16 mouse cellular contexts compared by ENCODE assay signal in the genomic region with DNA sequence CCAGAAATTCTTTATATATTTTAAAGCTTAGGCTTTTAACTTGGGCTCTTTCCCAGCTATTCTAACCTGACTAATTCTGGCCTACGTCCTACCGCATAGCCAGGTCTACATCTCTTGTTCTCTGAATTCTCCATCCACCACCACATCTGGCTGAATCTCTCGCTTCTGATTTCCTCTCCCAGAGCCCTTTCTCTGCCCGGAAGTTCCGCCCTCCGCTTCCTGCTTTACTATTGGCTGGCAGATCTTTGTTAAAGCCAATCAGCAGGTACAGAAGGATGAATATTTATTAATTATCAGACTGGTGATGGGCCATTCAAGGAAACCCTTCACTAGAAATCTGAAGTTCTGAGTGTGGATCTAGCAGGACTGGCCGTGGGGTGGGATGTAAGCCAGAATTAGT. TPM values are rescaled to one million over a fixed set of nuclear protein-coding genes. Genes with fewer than 3 reads are reported as not detected.
DNase-seq lines count a peak whose midpoint lies in the region; ATAC-seq and TF ChIP-seq lines count a peak whose summit lies in the region.
"Had no signal": no experiment of that assay in that cellular context is flagged by ENCODE, and none has a peak within 500 bp of the region (broad histone marks: within the 10 kb centered on the region; RNA-seq: fewer than 3 reads in every experiment).

No protein-coding gene starts in this region.

- DNase-seq in kidney, adult 9 months, result no peak
- DNase-seq in midbrain, embryonic 11.5 days (ENCODE audit: low spot score, missing footprints), result peak; percentile 75
- DNase-seq in MEL (ENCODE audit: low read depth, low spot score), result peak; percentile 79
- DNase-seq: adrenal gland, postnatal 25 days; cerebellum, adult 18-20 months; kidney, adult 2 months; layer of hippocampus, adult 9-11 months; thymus, adult 18-20 months had no signal

- H3K4me2 ChIP-seq in kidney, embryonic 15.5 days, result peak overlapping the region; percentile 1; the same call in 1 of the 2 replicates
- H3K4me2 ChIP-seq in midbrain, embryonic 11.5 days, result no peak overlapping the region
- H3K4me2 ChIP-seq in midbrain, embryonic 15.5 days, result no peak overlapping the region
- 0 out of 2 replicates have a peak overlapping the region, but pooled peaks have one; percentile 5 for H3K4me2 ChIP-seq in limb, embryonic 15.5 days
- H3K4me2 ChIP-seq in forebrain, embryonic 13.5 days, result no peak overlapping the region
- H3K4me2 ChIP-seq: hindbrain, embryonic 13.5 days; neural tube, embryonic 13.5 days had no signal

- 83% methylated on average over 7 of the region's 7 CpGs for WGBS in kidney, embryonic 15.5 days
- 85% methylated on average over 7 of the region's 7 CpGs for WGBS in midbrain, embryonic 11.5 days
- WGBS in midbrain, embryonic 15.5 days, result 79% methylated on average over 7 of the region's 7 CpGs
- 61% methylated on average over 7 of the region's 7 CpGs for WGBS in limb, embryonic 15.5 days
- 84% methylated on average over 7 of the region's 7 CpGs for WGBS in forebrain, embryonic 13.5 days

- no peak for ATAC-seq in kidney, embryonic 15.5 days (replicated peaks; ENCODE audit: low FRiP score)
- no peak for ATAC-seq in midbrain, embryonic 11.5 days (ENCODE audit: low FRiP score)
- no peak for ATAC-seq in midbrain, embryonic 15.5 days (replicated peaks)
- no peak for ATAC-seq in limb, embryonic 15.5 days (ENCODE audit: insufficient number of reproducible peaks, low FRiP score, low TSS enrichment, low read depth)
- ATAC-seq in forebrain, embryonic 13.5 days, result no peak

- H3K9ac ChIP-seq in kidney, embryonic 15.5 days, result no peak overlapping the region
- no peak overlapping the region for H3K9ac ChIP-seq in midbrain, embryonic 11.5 days (ENCODE audit: low read length)
- H3K9ac ChIP-seq in midbrain, embryonic 15.5 days, result no peak overlapping the region
- H3K9ac ChIP-seq in MEL (ENCODE audit: control insufficient read depth, low read depth, low read length, poor library complexity, severe bottlenecking), result no peak overlapping the region
- H3K9ac ChIP-seq in limb, embryonic 15.5 days, result no peak overlapping the region
- H3K9ac ChIP-seq in forebrain, embryonic 13.5 days, result no peak overlapping the region
- H3K9ac ChIP-seq: hindbrain, embryonic 13.5 days; liver, embryonic 14.5 days; neural tube, embryonic 13.5 days had no signal

- peaks cover 8% of the 10 kb centered on the region; the same call in 1 of the 2 replicates for H3K4me1 ChIP-seq in kidney, embryonic 15.5 days
- H3K4me1 ChIP-seq in midbrain, embryonic 11.5 days (ENCODE audit: control insufficient read depth, insufficient read depth, low read length), result no peaks in the 10 kb centered on the region
- H3K4me1 ChIP-seq in midbrain, embryonic 15.5 days, result 0 out of 2 replicates have a peak, but pooled peaks cover 4% of the 10 kb centered on the region
- peaks cover 0 to 8% of the 10 kb centered on the region in 2 experiments; a peak in 1 of 4 replicates for H3K4me1 ChIP-seq in MEL (ENCODE audit: control insufficient read depth in 1 of 2, insufficient read depth in 2 of 2, low read length in 2 of 2)
- H3K4me1 ChIP-seq in limb, embryonic 15.5 days, result peaks cover 24% of the 10 kb centered on the region
- H3K4me1 ChIP-seq in forebrain, embryonic 13.5 days, result no peaks in the 10 kb centered on the region; the same call in 1 of the 2 replicates
- H3K4me1 ChIP-seq: hindbrain, embryonic 13.5 days had no signal

- no peak overlapping the region for H3K27ac ChIP-seq in kidney, embryonic 15.5 days
- no peak overlapping the region for H3K27ac ChIP-seq in midbrain, embryonic 11.5 days (ENCODE audit: low read depth, low read length)
- H3K27ac ChIP-seq in midbrain, embryonic 15.5 days, result no peak overlapping the region
- H3K27ac ChIP-seq in MEL (ENCODE audit: control insufficient read depth, low read depth, low read length), result no peak overlapping the region
- no peak overlapping the region; the same call in 1 of the 2 replicates for H3K27ac ChIP-seq in limb, embryonic 15.5 days
- no peak overlapping the region for H3K27ac ChIP-seq in forebrain, embryonic 13.5 days
- H3K27ac ChIP-seq: embryonic facial prominence, embryonic 10.5 days; hindbrain, embryonic 13.5 days; liver, embryonic 14.5 days; neural tube, embryonic 13.5 days had no signal

- no peaks in the 10 kb centered on the region for H3K36me3 ChIP-seq in kidney, embryonic 15.5 days
- no peaks in the 10 kb centered on the region for H3K36me3 ChIP-seq in midbrain, embryonic 11.5 days (ENCODE audit: control insufficient read depth, insufficient read depth, low read length)
- H3K36me3 ChIP-seq in midbrain, embryonic 15.5 days (replicated peaks), result no peaks in the 10 kb centered on the region
- peaks cover 0 to 6% of the 10 kb centered on the region in 2 experiments; a peak in 2 of 4 replicates for H3K36me3 ChIP-seq in MEL (ENCODE audit: control insufficient read depth in 1 of 2, insufficient read depth in 2 of 2, low read length in 2 of 2)
- no peaks in the 10 kb centered on the region for H3K36me3 ChIP-seq in limb, embryonic 15.5 days
- H3K36me3 ChIP-seq in forebrain, embryonic 13.5 days (ENCODE audit: poor library complexity, severe bottlenecking), result no peaks in the 10 kb centered on the region
- H3K36me3 ChIP-seq: embryonic facial prominence, embryonic 10.5 days; hindbrain, embryonic 13.5 days; neural tube, embryonic 13.5 days had no signal

- TF ChIP-seq POLR2A in MEL (IDR thresholded peaks at IDR 0.05; ENCODE audit: control insufficient read depth in 1 of 2, insufficient read depth in 1 of 2, low read depth in 1 of 2, low read length in 2 of 2, poor library complexity in 1 of 2), result no peak

- TF ChIP-seq RAD21 in MEL (IDR thresholded peaks at IDR 0.05; ENCODE audit: low read depth, low read length), result no peak

- 0 out of 2 replicates have a peak, but pooled peaks cover 4% of the 10 kb centered on the region for H3K27me3 ChIP-seq in kidney, embryonic 15.5 days
- H3K27me3 ChIP-seq in midbrain, embryonic 11.5 days (ENCODE audit: control insufficient read depth, insufficient read depth, low read length), result no peaks in the 10 kb centered on the region
- H3K27me3 ChIP-seq in midbrain, embryonic 15.5 days (replicated peaks), result no peaks in the 10 kb centered on the region
- H3K27me3 ChIP-seq in MEL (ENCODE audit: control insufficient read depth in 1 of 2, insufficient read depth in 2 of 2, low read length in 2 of 2), result no peaks in the 10 kb centered on the region
- H3K27me3 ChIP-seq in limb, embryonic 15.5 days, result no peaks in the 10 kb centered on the region
- no peaks in the 10 kb centered on the region for H3K27me3 ChIP-seq in forebrain, embryonic 13.5 days
- H3K27me3 ChIP-seq: neural tube, embryonic 13.5 days had no signal

- no peak for TF ChIP-seq EP300 in MEL (IDR thresholded peaks at IDR 0.05; ENCODE audit: low read depth in 1 of 2, low read length in 2 of 2)

- no peaks in the 10 kb centered on the region for H3K9me3 ChIP-seq in kidney, embryonic 15.5 days (replicated peaks)
- no peaks in the 10 kb centered on the region for H3K9me3 ChIP-seq in midbrain, embryonic 11.5 days (ENCODE audit: control insufficient read depth, low read length)
- H3K9me3 ChIP-seq in midbrain, embryonic 15.5 days, result no peaks in the 10 kb centered on the region
- H3K9me3 ChIP-seq in MEL (replicated peaks; ENCODE audit: insufficient read depth, low read length), result no peaks in the 10 kb centered on the region
- H3K9me3 ChIP-seq in limb, embryonic 15.5 days, result no peaks in the 10 kb centered on the region
- no peaks in the 10 kb centered on the region for H3K9me3 ChIP-seq in forebrain, embryonic 13.5 days (replicated peaks)
- H3K9me3 ChIP-seq: embryonic facial prominence, embryonic 10.5 days; hindbrain, embryonic 13.5 days; neural tube, embryonic 13.5 days had no signal

- H3K79me2 ChIP-seq in MEL (ENCODE audit: control insufficient read depth, insufficient read depth, low read length, poor library complexity), result no peaks in the 10 kb centered on the region

- H3K4me3 ChIP-seq in kidney, embryonic 15.5 days (replicated peaks), result no peak overlapping the region
- no peak overlapping the region for H3K4me3 ChIP-seq in midbrain, embryonic 11.5 days (ENCODE audit: low read depth, low read length)
- no peak overlapping the region for H3K4me3 ChIP-seq in midbrain, embryonic 15.5 days
- H3K4me3 ChIP-seq in MEL (ENCODE audit: control insufficient read depth in 1 of 2, insufficient read depth in 1 of 2, low read depth in 2 of 2, low read length in 2 of 2), result peak overlapping the region; percentile 6 to 42
- peak overlapping the region; percentile 14 for H3K4me3 ChIP-seq in limb, embryonic 15.5 days
- H3K4me3 ChIP-seq in forebrain, embryonic 13.5 days, result no peak overlapping the region
- H3K4me3 ChIP-seq: embryonic facial prominence, embryonic 10.5 days; hindbrain, embryonic 13.5 days; neural tube, embryonic 13.5 days had no signal

- TF ChIP-seq CTCF in MEL (IDR thresholded peaks at IDR 0.05 in 2 of 3, conservative IDR thresholded peaks at IDR 0.05 in 1 of 3; ENCODE audit: control insufficient read depth in 1 of 3, insufficient read depth in 1 of 3, low read depth in 2 of 3, low read length in 3 of 3, poor library complexity in 1 of 3, severe bottlenecking in 1 of 3), result no peak

TF ChIP-seq in MEL, 35 proteins besides CTCF, POLR2A, EP300 and RAD21 (continues in another document):
- no peak for TF ChIP-seq MAFK (IDR thresholded peaks at IDR 0.05; ENCODE audit: borderline replicate concordance, low read depth, low read length)
- no peak for TF ChIP-seq TBP (IDR thresholded peaks at IDR 0.05; ENCODE audit: low read depth, low read length)

RNA-seq across cellular contexts. Expression of a gene that starts 27.5 kb away (rescaled TPM):
- 1.0 and 1.1 TPM in 2 replicates for polyA plus RNA-seq in kidney, embryonic 15.5 days (2015; fragmentation: Nextera tagmentation; extraction: Ambion mirVana)
- polyA plus RNA-seq in midbrain, embryonic 11.5 days (2014; fragmentation: Nextera tagmentation; extraction: Ambion mirVana), result 0.18 TPM in 1 of 2 replicates, not detected in the other
- polyA plus RNA-seq in midbrain, embryonic 15.5 days (2015; fragmentation: Nextera tagmentation; extraction: Ambion mirVana), result 0.15 TPM in 1 of 2 replicates, not detected in the other
- 0.03 TPM in 1 of 2 replicates, not detected in the other for total RNA-seq in MEL (2012; rRNA removed)
- not detected for polyA plus RNA-seq in MEL (2012; ENCODE audit: insufficient read depth in 1 of 2, insufficient read length in 2 of 2, low read depth in 1 of 2, low replicate concordance in 2 of 2, missing spikeins in 1 of 2)
- 0.96 and 1.9 TPM in 2 replicates for polyA plus RNA-seq in limb, embryonic 15.5 days (2015; fragmentation: Nextera tagmentation; extraction: Ambion mirVana)
- polyA plus RNA-seq in forebrain, embryonic 13.5 days (2015; fragmentation: Nextera tagmentation; extraction: Ambion mirVana), result not detected in 2 replicates
- total RNA-seq: adrenal gland, postnatal 25 days had no signal

RNA-seq across cellular contexts. Expression of a gene that starts 37.1 kb away (rescaled TPM):
- polyA plus RNA-seq in kidney, embryonic 15.5 days (2015; fragmentation: Nextera tagmentation; extraction: Ambion mirVana), result 0.17 TPM in 1 of 2 replicates, not detected in the other
- not detected in 2 replicates for polyA plus RNA-seq in midbrain, embryonic 11.5 days (2014; fragmentation: Nextera tagmentation; extraction: Ambion mirVana)
- polyA plus RNA-seq in midbrain, embryonic 15.5 days (2015; fragmentation: Nextera tagmentation; extraction: Ambion mirVana), result not detected in 2 replicates
- not detected in 2 replicates for total RNA-seq in MEL (2012; rRNA removed)
- not detected for polyA plus RNA-seq in MEL (2012; ENCODE audit: insufficient read depth in 1 of 2, insufficient read length in 2 of 2, low read depth in 1 of 2, low replicate concordance in 2 of 2, missing spikeins in 1 of 2)
- polyA plus RNA-seq in limb, embryonic 15.5 days (2015; fragmentation: Nextera tagmentation; extraction: Ambion mirVana), result 0.23 TPM in 1 of 2 replicates, not detected in the other
- polyA plus RNA-seq in forebrain, embryonic 13.5 days (2015; fragmentation: Nextera tagmentation; extraction: Ambion mirVana), result not detected in 2 replicates
- total RNA-seq: adrenal gland, postnatal 25 days had no signal
- polyA plus RNA-seq: embryonic facial prominence, embryonic 10.5 days; hindbrain, embryonic 13.5 days; liver, embryonic 14.5 days; neural tube, embryonic 13.5 days had no signal

Comparison
In these comparisons a context has a peak if more than half of its experiments do, and no peak if none do; other contexts are left out.
1. H3K4me2 ChIP-seq: peak in kidney, embryonic 15.5 days (single experiment) and limb, embryonic 15.5 days (single experiment); none in midbrain, embryonic 11.5 days (single experiment), midbrain, embryonic 15.5 days (single experiment) and forebrain, embryonic 13.5 days (single experiment).
2. H3K4me3 ChIP-seq: peak in MEL (2 of 2) and limb, embryonic 15.5 days (single experiment); none in kidney, embryonic 15.5 days (single experiment), midbrain, embryonic 11.5 days (single experiment), midbrain, embryonic 15.5 days (single experiment) and forebrain, embryonic 13.5 days (single experiment).